Mouse (Mus musculus) embryo, embryonic 10 days (tissue): ENCODE data around the gene Med22.

ENCODE experiments used
- DNase-seq: peaks from one replicate; pipeline ENCODE4 v3.0.0-alpha.2; 2015; ENCODE audit warnings: low spot score

The Med22 gene

DNA sequence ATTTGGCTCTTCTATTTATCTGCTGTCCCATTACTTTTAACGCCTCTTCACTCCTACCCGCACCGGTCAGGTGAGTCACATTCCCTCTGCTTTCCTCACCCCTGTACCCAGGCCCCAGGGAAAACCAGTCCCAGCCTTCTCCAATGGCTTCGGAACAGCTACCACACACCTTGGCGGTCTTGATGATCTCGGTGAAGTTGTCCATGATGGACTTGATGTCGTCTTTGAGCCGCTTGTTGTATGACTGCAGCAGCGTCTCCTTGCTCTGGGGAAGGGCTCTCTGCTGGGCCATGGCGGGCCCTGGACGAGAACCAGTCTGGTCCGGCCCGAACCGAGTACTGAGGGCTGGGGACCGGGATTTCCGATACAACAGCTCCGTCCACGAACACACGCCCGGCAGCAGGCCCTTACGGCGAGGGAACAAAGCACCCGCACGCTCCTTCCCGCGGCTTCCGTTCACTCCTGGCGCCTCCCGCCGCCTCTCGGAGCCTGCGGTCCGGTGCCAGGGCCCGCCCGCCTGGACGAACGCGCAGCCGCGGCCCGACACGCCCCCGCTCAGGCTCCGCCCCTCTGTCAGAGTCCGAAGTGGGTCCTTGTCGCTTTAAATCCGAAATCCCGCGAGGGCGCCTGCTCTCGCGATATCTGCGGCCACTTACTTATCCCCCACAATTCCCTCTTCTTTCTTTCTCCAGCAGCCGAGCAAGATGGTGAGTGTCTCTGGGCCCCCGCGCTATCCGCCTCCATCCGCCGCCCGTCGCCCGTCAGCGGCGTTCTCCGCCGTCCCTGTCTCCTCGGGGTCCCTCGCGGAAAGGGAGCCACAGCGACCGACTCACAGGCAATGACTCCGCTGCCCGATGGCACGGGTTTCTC is at the start of gene Med22, which contains the start of gene Rpl7a:
Gene Med22, minus strand, starts transcription at position 554 of the 870 bp plus-strand sequence.
Gene Rpl7a, plus strand, starts transcription at position 641 of the 870 bp plus-strand sequence.
- peak; percentile 97 for DNase-seq

DNA sequence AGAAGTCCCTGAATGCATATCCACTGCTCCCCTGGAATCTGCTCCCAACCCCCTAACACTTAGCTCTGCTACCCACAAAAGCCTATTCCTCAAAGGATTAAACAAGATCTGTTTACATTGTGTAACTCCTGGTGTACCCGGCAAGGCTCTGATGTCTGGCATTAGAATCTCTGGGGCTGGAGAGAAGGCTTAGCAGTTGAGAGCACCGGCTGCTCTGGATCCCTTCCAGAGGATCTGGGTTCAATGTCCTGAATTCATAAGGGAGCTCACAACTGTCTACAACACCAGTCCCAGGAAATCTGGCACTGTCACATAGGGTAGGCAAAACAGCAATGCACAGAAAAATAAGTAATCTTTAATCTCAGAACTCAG is 47.0 kb upstream of the Med22 start:
- DNase-seq, result no peak

DNA sequence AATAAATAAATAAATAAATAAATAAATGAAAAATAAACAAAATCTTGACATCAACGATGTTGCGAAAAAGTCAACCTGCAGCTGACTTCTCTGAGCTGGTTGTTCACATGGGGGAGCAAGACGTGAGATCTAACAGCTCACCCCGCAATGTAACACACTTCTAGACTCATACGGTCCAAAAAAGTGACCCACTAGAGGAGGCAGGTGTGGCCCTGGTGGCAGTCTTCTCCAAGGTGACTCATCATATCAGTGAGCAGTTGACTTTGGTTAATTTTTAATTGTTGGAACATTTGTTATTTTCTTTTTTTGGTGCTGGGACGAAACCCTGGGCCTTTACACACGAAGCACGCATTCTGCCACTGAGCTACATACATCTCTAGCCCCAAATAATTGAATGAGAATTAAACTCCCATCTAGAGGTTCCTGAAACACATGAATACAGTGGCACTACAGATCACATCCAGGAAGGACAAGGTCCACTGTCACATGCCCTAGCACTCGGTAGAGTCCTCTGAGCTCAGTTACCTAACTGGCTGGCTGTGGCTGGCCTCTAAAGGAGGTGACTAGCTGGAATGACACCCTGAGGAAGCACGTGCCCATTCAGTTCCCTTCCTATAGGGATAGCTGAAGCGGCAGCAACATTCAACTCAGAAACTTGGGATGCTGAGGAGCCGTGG is 46.5 kb upstream of the Med22 start:
- DNase-seq, result no peak

DNA sequence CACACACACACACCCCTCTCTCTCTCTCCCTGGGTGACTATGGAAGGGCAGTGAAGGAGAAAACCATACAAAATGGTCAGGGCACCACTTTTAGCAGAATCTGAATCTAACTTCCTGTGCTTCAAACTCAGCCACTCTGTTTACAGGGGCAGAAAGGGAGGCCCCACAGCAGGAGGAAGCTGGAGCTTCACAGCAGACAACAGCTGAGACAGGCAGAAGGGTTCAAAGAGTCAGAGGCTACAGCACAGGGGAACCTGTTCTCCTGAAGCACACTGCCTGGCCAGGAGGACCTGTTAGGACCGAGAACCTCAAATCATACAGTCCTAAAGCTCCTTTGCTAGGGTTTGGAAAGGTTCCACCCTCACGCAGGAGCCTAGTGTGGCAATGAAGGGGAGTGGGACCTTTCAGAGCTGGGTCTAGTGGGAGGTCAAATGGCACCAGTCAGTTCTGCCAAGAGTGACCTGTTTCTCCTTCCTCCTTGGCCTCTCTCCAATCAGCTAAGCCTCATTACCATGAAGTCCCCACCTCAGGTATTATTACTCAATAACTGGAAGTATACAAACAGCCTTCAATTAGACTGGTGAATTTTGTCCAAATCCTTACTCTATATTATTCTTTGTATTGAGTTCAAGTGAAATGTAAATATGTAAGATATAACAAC is 44.4 kb upstream of the Med22 start:
- no peak for DNase-seq

DNA sequence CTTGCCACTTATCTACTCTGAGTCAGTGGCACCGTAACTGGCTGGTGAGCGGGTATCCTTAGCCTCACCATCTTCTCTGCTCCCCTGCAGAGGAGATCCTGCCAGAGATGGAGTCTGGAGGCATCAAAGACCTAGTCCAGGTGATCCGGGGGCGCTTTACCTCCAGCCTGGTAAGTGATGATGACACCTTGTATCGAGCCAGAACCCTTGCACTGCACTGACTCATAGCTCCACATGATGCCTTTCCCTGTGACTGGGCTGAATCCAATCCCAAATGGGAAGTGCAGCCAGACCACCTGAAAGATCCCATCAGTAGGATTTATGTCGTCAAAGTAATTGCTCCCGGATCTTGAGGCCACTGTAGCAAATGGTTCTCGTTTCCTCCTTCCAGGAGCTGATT is 42.4 kb upstream of the Med22 start:
- no peak for DNase-seq

DNA sequence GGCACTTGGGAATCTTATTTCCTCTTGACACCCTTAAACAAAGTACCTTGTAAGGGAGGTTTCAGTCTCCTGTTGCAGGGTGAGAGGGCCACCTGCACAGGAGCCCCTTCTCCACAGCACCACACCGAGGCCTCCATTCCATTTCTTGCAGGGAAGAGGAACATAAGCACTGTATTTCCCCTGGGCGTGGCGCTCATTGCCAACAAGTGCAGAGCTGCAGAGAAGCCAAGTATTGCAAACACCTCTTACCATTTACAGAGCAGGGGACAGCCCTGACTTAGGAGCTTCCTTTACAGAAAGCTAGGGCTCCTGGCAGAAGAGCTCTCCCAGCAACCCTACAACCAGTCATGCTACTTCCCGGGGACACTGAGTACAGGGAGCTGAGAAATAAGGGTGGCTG is 41.7 kb upstream of the Med22 start:
- no peak for DNase-seq

DNA sequence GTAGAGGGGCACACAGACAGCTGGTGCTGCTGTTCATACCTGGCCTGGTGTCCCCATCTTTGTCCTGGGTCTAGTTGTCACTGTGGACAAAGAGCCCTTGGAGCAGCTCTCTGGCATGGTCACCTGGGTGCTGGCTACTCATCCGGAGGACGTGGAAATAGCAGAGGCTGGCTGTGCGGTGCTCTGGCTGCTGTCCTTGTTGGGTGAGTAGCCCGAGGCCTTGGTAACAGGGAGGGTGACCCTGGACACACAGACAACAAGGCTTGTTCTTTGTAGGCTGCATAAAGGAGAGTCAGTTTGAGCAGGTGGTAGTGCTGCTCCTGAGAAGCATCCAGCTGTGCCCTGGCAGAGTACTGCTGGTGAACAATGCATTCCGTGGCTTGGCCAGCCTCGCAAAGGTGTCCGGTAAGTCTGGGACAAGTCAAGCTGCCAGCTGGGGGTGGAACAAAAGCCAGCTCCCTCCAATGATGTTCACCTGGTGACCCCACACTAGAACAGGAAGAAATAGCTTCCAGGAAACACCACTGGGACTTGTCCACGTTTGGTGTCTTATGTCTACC is 40.9 kb upstream of the Med22 start:
- no peak for DNase-seq

DNA sequence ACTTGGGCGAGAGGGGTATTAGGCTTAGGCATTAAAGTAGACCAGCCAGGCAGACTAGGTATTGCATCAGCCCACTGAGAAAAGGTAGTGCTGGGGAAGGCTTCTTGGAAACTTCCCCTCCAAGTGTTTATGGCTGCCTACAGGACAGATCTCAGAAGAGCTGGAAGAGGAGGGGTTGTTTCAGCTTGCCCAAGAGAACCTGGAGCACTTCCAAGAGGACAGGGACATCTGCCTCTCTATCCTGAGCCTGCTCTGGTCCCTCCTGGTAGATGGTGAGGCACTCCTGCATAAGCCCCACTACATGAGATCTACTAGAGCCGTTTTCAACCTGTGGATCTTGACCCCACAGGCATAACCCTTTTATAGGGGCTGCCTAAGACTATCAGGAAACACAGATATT is 39.9 kb upstream of the Med22 start:
- DNase-seq, result no peak

DNA sequence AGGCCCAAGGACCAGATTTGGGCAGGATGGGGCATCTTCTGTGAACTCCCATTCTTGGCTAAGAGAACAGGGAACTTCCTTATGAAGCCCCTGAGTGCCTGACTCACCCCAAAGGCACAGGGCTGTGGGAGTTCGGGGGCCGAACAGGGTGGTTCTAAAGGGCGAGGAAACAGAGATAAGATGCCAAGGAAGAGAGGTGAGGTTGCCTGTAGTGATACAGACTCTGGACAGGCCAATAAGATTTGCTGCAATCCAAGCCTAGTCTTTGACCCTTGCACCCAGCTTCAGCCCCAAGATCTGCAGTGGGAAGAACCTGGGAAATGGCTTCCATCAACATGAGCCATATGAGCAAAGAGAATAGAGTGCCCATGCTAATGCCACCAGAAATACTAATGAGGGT is 32.8 kb upstream of the Med22 start:
- DNase-seq, result no peak

DNA sequence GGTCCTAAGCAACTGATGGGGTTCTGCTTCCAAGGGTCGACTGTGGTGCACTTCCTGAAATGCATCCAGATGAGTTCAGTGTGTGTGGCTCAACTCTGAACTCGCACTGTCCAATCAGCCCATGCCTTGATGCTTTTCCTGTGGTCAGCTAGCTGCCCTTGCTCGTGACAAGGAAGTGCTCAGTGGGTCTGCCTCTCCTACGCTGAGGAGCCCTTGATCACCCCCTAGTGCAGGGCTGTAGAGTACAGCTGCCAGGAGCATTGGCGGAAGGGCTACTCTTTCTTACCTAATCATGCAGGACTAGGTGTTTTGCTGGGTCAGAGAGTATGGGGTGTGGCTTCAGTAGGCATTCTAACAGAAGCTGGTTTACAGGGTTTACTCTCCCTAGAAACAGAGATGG is 31.1 kb upstream of the Med22 start:
- no peak for DNase-seq

DNA sequence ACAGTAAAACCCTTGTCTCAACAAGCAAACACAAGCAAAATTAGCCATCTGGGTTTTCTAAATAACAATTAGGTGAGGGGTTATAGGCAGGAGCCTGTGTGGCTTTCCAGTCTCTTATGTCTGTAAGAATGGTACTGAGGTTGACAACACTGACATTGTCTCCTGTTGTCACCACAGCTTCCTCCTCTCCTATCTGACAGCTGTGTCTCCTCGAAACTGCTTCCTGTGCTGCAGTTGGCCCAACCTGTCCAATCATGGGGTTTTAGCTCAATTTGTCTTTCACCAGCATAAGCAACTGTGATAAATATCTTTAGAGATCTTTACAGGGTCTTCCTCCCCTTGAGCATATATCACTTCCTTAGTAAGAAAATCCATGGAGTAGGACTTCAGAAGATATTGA is 25.9 kb upstream of the Med22 start:
- DNase-seq, result no peak

DNA sequence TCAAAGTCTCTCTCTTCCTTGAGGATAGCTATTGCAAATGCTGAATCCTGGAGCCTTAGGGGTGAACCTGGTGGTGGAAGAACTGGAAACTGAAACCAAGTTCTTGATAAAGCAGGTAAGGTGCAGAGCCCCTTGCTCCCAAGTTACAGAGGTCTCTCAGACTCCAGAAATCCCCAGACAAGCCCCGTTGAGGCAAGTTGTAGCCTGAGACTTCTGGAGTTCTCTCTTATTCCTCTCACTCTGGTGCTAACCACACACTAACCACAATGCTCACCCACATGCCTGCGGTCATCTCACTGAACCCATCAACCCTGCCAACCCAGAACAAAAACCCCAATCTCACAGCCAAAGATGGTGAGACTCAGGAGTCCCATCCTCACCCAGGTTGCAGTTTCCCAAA is 24.8 kb upstream of the Med22 start:
- DNase-seq, result no peak

DNA sequence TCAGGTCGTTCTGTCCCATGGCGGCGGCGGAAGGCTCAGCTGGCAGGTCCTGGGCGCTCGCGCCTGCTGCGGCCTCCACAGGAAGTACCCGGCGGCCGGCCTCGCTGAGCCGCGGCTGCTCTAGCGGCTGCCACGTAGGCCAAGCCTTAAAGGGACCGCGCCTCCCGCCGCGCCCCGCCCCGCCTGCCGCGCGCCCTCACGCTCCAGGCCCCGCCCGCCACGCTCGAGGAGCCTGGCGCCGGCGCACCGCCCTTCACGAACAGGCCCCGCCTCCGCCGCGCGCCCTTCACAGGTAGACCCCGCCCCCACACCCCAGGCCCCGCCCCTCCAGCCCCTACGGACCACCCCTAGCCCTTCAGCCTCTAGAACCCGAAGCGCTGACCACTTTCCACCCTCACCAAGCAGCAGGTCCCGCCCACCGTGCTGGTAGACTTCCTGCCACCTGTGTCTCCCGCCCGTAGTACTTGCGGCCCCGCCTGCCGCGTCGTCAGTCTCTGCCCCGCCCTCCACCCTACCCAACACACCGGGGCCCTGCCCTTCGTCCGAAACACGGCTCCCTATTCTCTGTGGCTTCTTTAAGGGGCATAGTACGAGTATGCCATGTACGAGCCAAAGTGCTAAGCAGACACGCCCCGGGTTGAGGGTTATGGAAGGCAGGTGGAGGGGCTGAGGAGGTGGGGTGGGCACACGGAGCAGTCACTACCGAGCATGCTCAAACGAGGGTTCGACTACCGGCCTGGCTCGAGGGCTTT is 23.0 kb upstream of the Med22 start, which contains the start of the genes Surf4 and Stkld1:
Gene Surf4, minus strand, starts transcription at position 625 of the 752 bp plus-strand sequence.
Gene Stkld1, plus strand, starts transcription at position 744 of the 752 bp plus-strand sequence.
- peak; percentile 96 for DNase-seq

DNA sequence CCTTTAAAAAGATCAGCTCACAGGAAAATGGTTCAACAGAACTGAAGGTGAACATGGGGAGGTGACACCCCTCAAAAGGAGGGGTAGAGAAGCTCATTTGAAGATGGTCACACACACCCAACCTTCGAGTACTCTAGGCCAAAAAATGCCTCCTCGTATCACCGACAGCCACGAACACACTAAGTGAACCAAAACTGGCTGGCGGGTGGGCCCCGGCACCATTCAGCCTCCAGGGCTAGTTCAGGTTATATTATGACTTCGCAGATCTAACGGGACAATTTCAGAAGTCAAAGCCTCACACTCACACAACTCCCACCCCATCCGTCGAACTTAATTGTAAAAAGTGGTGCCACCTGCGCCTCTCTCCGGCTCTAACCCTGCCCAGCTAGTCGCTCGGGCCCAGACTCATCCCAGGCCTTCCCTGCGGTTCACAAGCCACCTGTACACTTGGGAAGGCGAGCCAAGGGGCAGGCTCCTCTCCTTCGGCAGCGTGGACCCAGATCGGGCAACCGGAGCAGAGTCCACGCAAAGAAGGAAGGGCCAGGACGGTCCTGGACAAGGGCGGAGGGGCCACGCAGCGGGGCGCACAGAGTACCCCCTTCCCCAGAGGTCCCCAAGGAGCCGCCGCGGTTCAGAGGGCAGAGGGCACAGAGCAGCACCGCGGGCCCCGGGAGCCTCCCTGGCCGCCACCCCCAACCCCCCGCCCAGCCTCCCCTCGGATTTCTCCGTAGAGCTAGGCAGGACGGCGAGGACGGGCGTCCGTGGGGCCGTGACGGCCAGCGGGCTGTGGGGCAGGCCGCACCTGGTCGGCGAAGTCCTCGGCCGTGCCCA is 22.2 kb upstream of the Med22 start:
- DNase-seq, result peak; percentile 22

DNA sequence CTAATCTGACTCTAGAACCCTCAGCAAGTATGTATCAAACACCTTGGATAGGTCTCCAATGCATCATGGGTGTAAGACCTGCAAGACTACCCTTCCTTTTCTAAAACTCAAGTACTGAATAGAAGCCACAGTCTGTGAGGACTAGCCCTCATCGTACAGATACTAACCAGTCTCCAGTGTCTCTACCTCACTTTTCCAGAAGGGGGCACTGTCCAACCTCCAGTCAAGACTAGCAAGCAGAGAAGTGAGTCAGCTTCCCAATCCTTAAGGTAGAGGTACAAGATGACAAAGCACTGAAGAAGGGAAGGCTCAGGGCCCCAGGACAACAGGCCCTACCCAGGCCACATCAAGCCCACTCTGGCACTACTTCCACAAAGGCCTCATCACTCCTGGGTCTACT is 19.9 kb upstream of the Med22 start:
- DNase-seq, result peak; percentile 79

DNA sequence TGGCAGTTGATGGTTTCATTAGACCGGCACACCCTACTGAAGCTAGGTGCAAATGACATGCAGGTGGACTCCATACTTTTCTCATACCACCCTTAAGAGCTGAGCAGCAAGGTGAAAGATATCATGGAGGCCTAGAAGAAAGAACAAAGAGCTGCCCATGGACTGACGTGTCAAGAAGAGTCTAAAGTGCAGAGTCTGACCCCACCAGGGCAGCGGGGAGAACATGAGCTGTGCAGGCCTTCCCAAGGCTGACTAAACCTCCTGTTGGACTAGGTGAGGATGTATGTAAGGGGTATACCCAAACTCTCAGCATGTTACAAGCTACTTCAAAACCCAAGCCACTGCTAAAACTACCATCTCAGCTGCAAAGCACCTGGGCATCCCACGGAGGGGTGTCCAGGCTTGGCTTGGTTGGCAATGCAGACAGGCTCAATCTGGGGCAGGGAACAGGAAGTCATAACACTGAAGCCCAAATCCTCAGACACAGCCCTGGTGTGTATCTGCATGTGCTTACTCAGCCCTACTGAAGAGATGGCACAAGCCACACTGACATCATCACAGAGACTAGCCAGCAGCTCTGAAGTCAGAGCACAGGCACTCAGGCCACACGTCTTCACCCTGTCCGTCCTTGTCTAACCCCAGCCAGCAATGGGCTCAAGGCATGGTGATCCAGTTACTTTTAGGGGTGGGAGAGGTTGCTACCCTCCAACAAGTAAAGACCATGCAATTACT is 17.4 kb upstream of the Med22 start:
- DNase-seq, result no peak

DNA sequence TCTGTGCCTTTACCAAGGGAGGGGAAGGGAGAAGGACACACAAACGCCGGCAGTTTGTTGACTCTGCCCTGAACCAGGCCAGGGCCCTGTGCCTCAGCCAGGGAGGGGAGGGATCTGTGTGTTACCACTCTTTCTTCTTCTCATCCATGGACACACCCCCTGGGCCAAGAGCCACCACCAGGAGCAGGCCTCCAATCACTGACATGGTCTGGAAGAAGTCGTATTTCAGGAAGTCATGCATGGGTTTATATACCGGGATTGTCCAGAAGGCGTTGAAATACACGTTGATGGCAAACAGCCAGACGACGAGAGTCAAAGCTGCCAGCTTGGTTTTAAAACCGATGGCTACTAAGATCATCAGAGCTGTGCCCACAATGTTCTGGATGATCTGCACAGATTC is 11.3 kb upstream of the Med22 start:
- DNase-seq, result no peak

DNA sequence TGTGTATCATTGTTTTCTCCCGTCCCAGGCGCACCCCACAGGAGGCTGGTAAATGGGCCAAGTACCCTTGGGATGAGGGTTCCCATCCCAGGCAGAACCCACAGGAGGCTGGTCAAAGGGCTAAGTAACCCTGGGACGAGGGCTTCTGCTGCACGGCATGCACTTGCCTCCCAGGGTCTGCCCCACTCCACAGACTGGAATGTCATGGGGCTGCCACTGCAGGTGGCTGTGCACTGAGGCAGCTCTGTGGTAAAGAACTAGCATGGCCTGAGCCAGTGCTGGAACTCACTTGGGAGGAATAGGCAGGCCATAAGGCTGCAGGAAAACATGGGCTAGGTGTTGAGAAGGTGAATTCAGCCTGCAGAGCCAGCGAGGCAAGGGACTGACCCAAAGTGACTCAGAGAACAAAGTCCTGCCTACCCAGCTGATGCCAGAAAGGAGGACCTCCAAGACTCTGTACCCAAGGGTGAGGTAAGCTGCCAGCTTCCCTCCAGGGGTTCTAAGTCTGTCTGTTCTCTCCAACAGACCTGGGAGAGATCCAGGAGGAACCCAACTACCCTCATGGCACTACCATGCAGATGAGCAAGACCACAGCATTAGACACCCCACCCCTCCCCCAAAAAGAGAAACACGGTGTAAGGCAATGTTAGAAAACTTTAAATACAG is 9.8 kb upstream of the Med22 start:
- DNase-seq, result no peak

DNA sequence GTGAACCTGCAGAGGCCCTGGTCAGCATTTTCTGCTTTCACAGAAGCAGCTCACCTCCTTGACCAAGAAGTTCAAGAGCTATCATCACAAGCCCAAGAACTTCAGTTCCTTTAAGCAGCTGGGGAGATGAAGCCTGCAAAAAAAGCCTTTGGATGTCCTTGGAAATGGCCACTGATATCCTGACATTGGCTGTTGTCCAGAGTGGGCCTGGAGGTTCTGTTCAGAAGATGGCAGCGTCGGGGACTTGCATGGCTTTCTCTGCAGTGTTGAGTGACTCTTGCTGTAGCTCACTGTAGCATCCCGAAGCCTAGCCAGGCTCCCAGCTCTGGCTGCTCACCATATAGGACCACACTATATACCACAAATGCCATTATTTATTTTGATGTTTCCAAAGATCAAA is 9.2 kb upstream of the Med22 start:
- no peak for DNase-seq

DNA sequence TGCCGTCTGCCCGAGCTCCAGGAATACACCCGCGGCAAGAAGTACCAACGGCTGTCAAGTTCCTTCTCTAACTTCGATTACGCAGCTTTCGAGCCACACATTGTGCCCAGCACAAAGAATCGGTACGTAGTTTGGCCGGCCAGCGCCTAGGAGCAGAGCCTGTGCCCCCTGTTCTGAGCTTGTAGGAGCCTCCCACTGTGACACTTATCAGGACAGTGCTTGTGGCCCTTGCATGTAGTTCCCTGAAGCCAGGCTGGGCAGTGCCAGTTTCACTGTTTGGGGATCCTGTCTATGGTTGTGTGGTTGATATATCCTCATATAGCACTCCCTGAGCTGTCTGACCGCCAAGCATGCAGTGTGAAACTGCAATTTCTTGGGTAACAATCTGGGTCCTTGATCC is 6.3 kb upstream of the Med22 start:
- no peak for DNase-seq
